Mouse (Mus musculus) kidney, adult 9 months (tissue): ENCODE data around the gene Kansl2.

Experiments
- DNase-seq: peaks from one replicate; pipeline ENCODE4 v3.0.0; 2022

Kansl2 gene

GRCm38 (mm10) chr15:98492102-98492501 lies 42.0 kb downstream of the Kansl2 start, which contains the start of gene Olfr279:
Olfr279 (plus strand) TSS chr15:98492402.
- DNase-seq = no peak

- DNase-seq = no peak
Measured at GRCm38 (mm10) chr15:98491332-98491731, 42.7 kb downstream of the Kansl2 start.

DNA sequence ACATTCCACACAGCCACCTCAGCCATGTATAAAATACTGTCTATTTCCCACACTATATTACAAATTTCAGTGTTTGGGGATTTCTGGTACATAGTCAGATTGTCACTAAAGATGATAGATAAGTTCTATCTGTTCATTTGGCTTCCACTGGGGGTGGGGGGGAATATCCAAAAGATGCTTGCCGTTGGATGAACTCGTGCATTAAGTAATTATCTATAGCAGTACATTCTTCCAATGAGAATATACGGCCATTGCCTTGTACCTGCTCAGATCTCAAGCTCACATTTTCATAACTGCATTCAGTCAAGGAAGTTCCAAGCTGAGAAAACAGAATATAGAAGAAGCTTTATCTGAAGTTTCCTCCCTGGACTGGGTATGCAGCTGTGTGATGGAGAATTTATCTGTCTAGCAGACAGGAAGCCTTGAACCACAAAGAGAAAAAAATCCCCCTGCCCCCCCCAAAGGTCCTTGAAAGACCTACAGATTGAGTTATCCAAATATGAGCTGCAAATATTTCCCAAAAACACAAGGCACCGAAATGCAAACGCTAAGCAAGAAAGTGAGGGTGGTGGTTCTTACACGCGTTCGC lies 47.5 kb downstream of the Kansl2 start:
- DNase-seq = no peak

GRCm38 (mm10) chr15:98483907-98484886 lies 49.9 kb downstream of the Kansl2 start:
- peak; percentile 24 for DNase-seq

DNA sequence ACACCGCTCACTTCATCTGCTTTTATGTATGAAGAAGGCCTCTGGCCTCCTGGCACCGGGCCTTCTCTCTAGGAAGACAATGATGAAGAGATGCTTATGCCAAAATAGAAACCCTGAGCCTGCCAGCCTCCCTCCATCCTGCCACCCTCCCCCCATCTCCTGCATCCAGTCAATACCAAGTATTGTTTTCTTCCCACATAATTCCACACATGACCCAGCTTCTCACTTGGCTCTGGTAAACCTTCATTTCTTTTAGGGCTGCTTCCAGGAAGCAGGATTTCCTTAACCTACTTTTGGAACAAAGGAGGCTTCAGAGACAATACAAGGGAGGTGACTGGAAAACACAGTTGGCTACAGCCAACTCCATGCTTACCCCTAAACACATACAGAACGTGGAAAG lies 51.4 kb downstream of the Kansl2 start, which contains the start of gene Lalba:
Gene Lalba, minus strand, starts transcription at position 21 of the 400 bp plus-strand sequence.
- no peak for DNase-seq

DNA sequence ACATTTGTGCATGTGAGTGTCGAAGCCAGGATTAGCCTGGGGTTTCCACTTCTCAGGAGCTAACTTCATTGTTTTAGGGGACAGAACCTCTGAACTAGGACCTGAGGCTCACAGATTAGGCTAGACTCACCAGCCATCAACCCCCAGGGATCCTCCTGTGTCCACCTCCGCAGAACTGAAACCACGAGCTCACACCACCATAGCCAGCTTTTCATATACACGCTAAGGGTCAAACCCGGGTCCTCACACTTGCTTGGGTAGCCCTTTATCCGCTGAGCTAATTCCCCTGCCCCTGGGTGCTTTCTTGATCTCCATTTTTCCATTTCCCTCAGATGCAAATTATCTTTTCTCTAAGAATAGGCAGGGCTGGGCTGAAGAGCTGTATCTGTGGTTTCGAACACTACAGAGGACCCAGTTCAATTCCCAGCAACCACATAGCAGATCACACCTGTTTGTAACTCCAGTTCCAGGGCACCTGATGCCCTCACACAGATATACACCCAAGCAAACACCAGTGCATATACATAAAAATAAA lies 54.4 kb downstream of the Kansl2 start:
- no peak for DNase-seq

GRCm38 (mm10) chr15:98476281-98476680 lies 57.8 kb downstream of the Kansl2 start:
- DNase-seq = no peak

DNA sequence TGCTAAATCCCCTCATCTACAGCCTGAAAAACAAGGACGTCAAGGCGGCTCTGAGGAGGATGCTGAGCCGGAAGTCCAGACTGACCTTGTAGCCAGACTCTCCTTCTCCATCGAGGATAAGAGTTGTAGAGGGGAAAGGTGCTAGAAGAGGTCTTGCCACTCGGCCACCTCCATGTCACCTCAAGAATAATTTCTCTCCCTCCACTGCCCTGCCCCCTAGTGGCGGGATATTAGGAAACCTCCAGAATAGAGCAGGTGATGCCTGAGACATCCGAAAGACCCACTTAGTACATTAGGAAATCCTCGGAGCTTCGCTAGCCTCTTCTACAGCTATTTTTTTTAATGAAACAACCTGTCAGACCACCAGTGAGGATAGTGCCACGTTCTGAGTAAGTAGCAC lies 58.7 kb downstream of the Kansl2 start:
- peak; percentile 28 for DNase-seq

- no peak for DNase-seq
Measured at GRCm38 (mm10) chr15:98474958-98475357, 59.1 kb downstream of the Kansl2 start.

- no peak for DNase-seq
Measured at GRCm38 (mm10) chr15:98471539-98471938, 62.5 kb downstream of the Kansl2 start.

- DNase-seq = no peak
Measured at GRCm38 (mm10) chr15:98469596-98469995, 64.5 kb downstream of the Kansl2 start, which contains the start of gene OR5BS1P. OR5BS1P (plus strand) TSS chr15:98469896.
